Mouse (Mus musculus) CD4-positive, CD25-positive, alpha-beta regulatory T cell, adult 4 months (primary cell): ENCODE measurements at regions not wholly inside any gene's neighbourhood (a gene's known extent, or its start where the extent isn't known, plus 50 kb on each side); places are given as distances from the start of the nearest gene placed in this dataset.
A peak's percentile ranks its signal among the peaks of the same experiment; 100 is the strongest.

Experiments used
- ATAC-seq: one replicate; pipeline ENCODE4 v1.8.0; 2017

GRCm38 (mm10) chr6:143547406-143547903, 380.4 kb downstream of the Etnk1 start:
- ATAC-seq, result no peak

- no peak for ATAC-seq
These were observed 387.9 kb downstream of the Etnk1 start for GRCm38 (mm10) chr6:143554946-143555345.

- ATAC-seq, result no peak
These were observed 391.2 kb downstream of the Etnk1 start for GRCm38 (mm10) chr6:143558046-143558884.

GRCm38 (mm10) chr6:143559316-143559715, 392.3 kb downstream of the Etnk1 start:
- ATAC-seq, result no peak

- no peak for ATAC-seq
These were observed 394.5 kb downstream of the Etnk1 start for GRCm38 (mm10) chr6:143561316-143562088.

GRCm38 (mm10) chr6:143571356-143572115, 404.5 kb downstream of the Etnk1 start:
- ATAC-seq, result no peak

GRCm38 (mm10) chr6:143579223-143579622, 412.2 kb downstream of the Etnk1 start:
- no peak for ATAC-seq

GRCm38 (mm10) chr6:143589666-143590065, 422.6 kb downstream of the Etnk1 start:
- ATAC-seq, result no peak

- ATAC-seq, result no peak
These were observed 423.2 kb downstream of the Etnk1 start for GRCm38 (mm10) chr6:143590231-143590630.

- ATAC-seq, result no peak
These were observed 425.5 kb downstream of the Etnk1 start for GRCm38 (mm10) chr6:143592490-143592889.

- ATAC-seq, result no peak
These were observed 428.5 kb downstream of the Etnk1 start for GRCm38 (mm10) chr6:143595486-143595885.

- no peak for ATAC-seq
These were observed 430.4 kb downstream of the Etnk1 start for GRCm38 (mm10) chr6:143597414-143597813.

- no peak for ATAC-seq
These were observed 431.9 kb downstream of the Etnk1 start for GRCm38 (mm10) chr6:143598916-143599315.

- peak; percentile 56 for ATAC-seq
These were observed 442.1 kb downstream of the Etnk1 start for GRCm38 (mm10) chr6:143609100-143609499.

GRCm38 (mm10) chr6:143612966-143613365, 445.9 kb downstream of the Etnk1 start:
- no peak for ATAC-seq

GRCm38 (mm10) chr6:143614431-143614987, 447.5 kb downstream of the Etnk1 start:
- no peak for ATAC-seq

GRCm38 (mm10) chr6:143615361-143615760, 448.3 kb downstream of the Etnk1 start:
- ATAC-seq, result no peak

- ATAC-seq, result no peak
These were observed 449.4 kb downstream of the Etnk1 start for GRCm38 (mm10) chr6:143616386-143616785.

- ATAC-seq, result no peak
These were observed 451.5 kb downstream of the Etnk1 start for GRCm38 (mm10) chr6:143618558-143618957.

GRCm38 (mm10) chr6:143620583-143620982, 453.6 kb downstream of the Etnk1 start:
- ATAC-seq, result no peak

- ATAC-seq, result no peak
These were observed 455.1 kb downstream of the Etnk1 start for GRCm38 (mm10) chr6:143622161-143622560.

- no peak for ATAC-seq
These were observed 457.9 kb downstream of the Etnk1 start for GRCm38 (mm10) chr6:143624901-143625300.

GRCm38 (mm10) chr6:143631581-143631980, 464.6 kb downstream of the Etnk1 start:
- ATAC-seq, result no peak
